Mouse (Mus musculus): ENCODE results near the gene Dna2.

DNA sequence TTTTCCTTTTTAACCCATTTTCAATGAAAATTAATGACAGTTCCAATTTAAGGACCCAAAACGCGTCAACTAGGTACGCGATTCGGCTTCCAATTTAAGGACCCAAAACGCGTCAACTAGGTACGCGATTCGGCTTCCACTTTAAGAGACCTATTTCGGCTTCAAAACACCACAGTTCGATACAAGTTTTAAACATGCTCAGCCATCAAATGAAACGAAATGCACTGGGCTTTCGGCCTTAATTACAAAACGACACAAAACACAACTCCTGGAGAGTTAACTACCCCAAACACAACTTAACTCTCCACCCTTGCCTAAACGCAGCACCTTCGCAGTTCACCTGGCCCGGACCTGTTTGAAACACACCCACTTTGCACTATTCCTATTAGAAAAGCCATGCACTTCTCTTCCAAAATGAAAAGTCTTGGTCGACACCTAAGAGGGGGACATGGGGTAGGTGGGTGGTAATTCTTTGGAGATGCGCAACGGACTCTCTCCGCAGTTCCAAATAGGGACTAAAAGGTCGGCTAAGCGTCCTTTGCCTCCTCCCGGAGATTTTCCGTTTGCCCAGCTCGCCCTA is 75.8 kb downstream of the Dna2 start:
- no peak for TF ChIP-seq GATA1 (IDR thresholded peaks at IDR 0.05; ENCODE audit: low read length)
- no peak for TF ChIP-seq TAL1 (IDR thresholded peaks at IDR 0.05; ENCODE audit: low read length)
